Mouse (Mus musculus): ENCODE results near the gene Gin1. TPM values are rescaled to one million over a fixed set of nuclear protein-coding genes. Genes with fewer than 3 reads are reported as not detected.

Gin1 gene
- total RNA-seq, 4 experiments from 2014 or later = 11.2 to 16.0 (median 12.7) TPM

DNA sequence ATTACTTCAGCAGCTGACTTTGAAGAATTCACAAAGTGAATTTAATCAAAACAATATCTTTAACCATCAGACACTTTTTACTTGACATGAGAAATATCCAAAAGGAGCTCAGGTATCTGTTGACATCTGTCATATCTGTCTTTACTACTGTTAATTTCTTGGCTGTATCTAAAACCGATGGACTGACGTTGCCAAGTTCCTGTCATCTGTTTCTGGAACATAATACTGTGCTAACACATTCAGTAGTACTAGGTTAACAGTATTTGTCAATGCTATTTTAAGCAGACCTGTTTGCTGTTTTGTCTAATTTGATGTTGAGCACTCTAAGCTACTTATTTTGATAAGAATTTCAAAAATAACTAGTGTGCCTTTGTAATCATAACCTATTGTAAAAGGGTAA, 18.5 kb downstream of the Gin1 start:
- no peak for DNase-seq

DNA sequence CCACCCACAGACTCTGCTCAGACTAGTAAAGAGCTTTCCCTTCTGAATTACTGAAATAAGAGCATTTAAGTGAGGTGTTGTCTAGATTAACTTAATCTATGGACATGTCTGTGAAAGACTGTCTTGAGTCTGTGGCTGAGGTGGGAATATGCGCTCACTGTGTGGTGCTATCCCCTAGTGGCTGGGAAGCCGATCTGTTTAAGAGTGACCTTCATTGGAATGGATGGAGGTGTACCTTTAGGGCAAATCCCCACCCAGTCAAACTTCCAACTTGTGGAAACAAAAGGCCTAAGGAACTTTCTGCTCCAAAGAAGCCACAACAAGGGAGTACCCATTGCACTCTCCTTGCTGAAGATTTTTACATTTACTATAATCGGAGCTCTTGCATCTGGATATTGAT, 24.1 kb downstream of the Gin1 start:
- DNase-seq = no peak

DNA sequence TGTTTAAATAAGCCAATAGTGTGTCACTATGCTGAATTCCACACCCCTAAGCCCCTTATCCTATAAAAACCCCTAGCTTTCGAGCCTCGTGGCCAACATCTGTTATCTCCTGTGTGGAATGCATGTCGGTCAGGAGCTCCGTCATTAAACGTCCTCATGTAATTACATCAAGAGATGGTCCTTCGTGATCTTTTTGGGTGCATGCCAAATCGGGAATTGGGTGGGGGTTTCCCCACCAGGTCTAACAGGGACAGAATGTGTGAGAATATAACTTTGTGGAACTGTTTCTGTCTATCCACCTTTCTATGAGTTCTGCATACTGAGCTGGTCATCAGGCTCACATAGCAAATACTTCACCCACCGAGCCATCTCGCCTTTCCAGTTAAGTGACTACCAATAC, 26.0 kb downstream of the Gin1 start:
- no peak for DNase-seq

DNA sequence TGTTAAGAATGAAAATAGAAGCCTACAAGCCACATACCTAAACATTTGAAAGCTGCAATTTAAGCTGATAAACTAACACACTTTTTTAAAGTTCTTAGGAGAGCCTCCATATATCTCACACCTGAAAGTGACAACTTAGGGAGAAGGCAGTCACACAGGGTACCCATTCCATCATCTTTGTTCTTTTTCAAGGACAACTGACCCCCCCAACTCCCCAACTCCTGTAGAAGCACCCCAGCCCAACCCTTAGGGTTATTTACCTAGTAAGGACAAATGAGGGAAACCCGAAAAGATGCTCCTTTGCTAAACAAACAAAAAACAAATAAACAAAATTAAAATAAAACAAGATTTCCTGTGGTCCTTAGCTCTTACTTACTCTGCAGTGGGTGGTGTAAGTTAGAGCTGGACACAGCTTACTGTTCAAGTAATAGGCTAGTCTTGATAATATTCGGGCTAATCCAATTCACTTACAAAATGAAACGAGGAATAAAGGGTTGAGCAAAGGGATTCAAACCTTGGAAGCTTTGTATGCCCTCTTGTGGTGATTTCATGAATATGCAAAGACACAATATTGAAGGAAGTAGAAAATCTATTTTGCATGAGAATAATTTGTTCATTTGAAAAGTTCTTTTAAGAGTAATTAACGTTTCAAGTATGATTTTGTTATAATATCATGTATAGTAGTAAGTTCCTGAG, 32.4 kb downstream of the Gin1 start:
- DNase-seq = no peak

DNA sequence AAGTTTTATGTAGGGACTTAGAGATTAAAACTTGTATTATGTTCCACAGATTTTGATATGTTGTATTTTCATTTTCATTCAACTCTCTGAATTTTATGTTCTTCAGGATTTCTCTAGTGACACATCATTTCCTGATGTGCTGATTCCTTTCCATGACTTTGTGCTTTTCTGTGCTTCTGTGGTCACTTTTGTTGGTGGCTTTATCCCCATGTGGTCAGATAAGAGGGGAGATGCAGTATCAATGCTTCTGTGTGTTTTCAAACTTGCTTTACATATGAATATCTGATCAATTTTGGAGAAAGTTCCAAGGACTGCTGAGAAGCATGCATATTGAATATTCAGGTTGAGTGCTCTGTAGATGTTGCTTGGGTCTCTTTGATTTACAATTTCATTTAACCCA, 34.5 kb downstream of the Gin1 start:
- no peak for DNase-seq

DNA sequence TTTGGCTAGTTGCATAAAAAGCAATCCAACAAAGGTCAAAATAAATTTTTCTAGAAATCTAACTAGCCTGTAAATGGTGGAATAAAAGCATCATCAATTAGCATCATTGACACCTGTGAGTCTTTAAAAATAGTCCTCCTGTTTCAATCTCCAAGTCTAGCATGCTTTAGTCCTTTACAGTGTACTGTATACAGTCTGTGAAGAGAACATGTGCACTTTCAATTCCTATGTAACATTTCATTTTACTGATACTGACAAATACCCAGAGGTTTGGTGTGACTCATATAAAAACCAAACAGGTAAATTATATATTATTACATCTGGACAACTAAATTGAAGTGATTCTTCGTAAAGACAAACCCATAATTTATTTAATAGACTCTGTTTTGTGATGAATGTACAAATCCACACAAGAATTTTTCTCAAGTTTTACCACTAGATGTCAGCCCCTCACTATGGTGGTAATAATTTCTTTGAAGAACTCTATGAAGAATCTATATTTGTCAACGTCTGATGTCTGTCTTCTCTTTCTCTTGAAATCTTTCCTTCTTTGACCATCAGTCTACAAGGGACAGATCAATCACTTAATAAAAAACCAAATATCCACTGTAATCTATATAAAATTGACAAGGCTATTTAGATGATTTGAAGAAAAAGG, 39.4 kb downstream of the Gin1 start:
- DNase-seq = no peak

DNA sequence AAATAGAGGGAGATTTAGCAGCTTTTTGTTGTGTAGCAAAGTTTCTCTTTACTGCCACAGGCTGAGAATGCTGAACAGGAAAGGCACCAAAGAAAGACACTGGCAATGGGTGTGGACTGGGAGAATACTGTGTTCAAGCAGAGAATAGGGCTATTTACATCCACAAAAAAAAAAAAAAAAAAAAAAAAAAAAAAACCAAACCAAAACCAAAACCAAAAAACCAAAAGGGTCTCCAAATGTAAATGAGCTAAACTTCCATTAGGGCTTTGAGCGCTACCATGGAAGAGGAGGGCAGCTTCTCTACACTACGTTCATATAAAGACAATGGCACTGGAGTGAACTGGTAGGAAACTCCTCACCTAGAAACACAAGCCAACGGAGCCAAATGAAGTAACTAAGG, 51.3 kb downstream of the Gin1 start:
- no peak for DNase-seq

DNA sequence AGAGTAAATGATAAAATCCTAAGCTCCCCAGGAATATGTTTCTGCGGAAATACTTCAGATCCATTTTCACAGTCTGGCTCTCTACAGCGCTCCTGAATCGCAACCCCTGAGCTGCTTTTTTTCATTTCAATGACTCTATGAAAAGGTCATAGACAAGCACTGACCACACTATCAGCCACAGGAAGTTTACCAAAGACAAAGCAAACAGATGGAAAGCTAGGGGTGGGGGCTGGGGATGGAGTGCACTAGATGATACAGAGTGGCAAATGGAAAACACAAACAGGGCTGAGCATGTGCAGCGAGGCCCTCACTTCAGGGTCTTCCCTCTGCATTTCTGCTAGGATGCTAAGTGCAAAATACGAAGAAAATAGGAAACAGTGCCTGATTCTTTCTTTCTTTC, 52.2 kb downstream of the Gin1 start:
- no peak for DNase-seq

DNA sequence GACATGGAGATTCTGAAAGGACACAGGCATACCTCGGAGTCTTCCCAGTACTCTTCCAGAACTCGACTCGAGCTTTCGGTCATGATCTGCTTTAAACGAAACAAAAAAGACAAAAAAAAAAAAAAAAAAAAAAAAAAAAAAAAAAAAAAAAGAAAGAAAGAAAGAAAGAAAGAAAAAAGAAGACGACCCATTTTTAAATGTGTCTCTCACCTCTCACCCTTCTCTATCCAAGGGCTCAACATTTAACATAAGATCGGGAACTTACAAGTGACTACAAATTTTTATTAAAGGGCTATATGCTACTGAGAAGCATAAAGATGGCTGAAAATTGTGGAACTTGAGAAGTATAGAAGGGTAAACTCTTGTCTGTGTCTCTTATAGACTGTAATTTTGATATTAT, 52.9 kb downstream of the Gin1 start:
- DNase-seq = no peak

DNA sequence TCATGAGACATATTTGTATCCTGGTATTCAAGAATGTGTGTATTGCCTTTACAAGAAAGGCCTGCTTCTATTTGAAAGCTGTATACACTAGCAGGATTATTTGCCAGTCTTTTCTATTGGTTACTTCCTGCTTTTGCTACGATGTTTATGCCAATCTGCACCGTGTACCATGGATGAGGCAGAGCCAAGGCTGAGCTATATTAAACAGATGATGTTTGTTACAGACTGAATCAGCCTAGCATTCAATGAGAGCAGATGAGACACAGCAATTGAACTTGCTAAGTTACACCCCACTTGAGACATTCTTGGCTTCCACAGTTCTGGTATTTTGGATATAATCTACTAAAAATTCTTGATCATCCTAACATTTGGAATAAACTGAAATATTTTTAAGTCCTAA, 57.6 kb downstream of the Gin1 start:
- no peak for DNase-seq

DNA sequence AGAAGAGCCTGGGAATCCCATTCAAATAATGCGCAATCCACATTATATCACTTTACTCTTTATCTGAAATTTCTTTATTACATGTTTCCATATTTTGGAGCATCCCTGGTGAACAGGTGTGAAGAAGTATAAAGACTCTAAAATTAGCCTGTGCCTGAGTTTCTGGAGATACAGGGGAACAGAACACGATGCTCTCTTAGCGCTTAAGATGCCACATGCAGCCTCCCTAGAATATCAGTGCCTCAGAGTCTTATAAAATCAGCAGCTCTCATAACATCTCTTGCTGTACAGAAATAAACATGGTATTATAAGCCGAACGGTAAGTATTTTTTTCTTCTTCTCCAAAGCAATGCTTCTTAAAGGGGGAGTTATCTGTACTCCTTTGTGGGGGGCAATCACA, 58.1 kb downstream of the Gin1 start:
- no peak for DNase-seq

DNA sequence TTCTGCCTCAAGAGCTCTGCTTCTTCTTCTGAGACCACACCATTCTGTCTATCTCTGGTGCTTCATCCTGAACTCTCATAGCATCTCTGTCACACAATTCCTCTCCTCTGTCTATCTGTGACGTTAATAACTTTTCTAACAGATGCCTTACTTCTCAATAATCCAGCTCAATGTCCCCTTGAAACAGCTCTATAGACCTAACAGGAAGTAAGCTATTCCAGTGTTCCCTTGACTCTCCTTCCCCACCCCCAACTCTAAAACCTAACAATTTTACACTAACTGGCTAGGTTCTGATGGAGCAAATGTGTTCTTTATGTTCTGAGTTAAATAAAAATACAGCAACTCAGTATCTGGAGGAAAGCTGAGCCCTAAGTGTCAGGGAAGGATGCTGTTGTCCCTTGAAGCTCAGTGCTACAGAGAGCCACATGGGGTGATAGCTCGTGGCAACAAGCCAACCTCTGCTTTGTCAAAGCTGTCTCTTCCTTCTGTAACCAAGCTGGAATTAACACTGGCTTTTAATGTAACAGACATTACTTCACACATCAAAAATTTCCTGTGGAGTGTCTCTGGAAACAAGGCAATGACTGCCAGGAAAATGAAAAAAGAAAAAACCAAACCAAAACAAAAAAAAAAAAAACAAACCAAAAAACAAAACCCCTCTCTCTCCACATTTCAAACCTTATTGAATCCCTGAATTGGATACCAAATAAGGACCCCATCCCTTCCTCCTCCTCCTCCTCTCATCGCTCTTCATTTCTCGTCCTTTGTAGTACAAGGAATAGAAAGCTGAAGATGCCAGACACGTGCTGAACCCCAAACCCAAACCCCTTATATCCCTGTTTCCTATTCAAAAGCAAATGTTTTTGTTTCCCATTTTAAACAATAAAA, 63.7 kb downstream of the Gin1 start:
- no peak for DNase-seq

DNA sequence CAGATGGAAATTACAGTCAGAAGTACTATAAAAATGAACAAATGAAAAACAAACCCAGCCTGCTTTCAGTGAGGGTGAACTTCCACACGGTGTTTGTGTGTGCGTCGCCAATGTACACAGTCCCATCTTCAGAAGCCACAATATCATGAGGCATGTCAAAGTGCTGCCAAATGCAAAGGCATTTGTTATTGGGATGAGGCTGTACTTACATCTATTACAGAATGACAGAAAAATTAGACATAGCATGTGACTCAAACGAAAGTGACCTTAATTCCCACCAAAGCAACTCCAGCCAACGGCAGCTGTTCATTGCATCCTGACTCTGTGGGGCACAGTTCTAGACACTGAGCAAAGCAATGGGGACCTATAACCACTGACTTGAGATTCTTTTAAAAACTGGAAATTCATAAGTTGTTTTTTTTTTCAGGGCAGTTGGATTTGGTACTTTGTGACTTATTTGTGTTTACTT, 64.4 kb downstream of the Gin1 start:
- no peak for DNase-seq

Other genes with a start within 250 kb of the Gin1 start
- gene D1Ertd622e, start 108.1 kb upstream of the Gin1 start, total RNA-seq (2022) = 10 to 100 TPM; 13.6 to 18.6 (median 15.3) TPM
- gene Ppip5k2, start 239 bp downstream of the Gin1 start, total RNA-seq (2022) = 10 to 100 TPM; 13.4 to 18.2 (median 16.7) TPM

All from adrenal gland, adult 8-10 months (tissue).